Mouse (Mus musculus) kidney, embryonic 14.5 days (tissue): ENCODE data around the gene Lnx1. TPM values are rescaled to one million over a fixed set of nuclear protein-coding genes. Genes with fewer than 3 reads are reported as not detected.

ENCODE experiments used
- ATAC-seq: fragments of 200-750 bp; cut with Nextera tagmentation; 2 replicates; pipeline ENCODE4 v1.8.0; 2017; ENCODE audit warnings: moderate number of reproducible peaks, mild to moderate bottlenecking, moderate TSS enrichment, moderate library complexity; ENCODE audit not compliant: low FRiP score, low TSS enrichment
- H3K27ac ChIP-seq: fragments of 300-500 bp; sonication (generic); 2 replicates; pipeline ENCODE4 v1.5.1; 2014; ENCODE audit warnings: low read depth, mild to moderate bottlenecking, low read length, moderate library complexity, mixed read lengths
- H3K27me3 ChIP-seq: fragments of 300-500 bp; sonication (generic); 2 replicates; pipeline ENCODE4 v1.6.1; 2014; ENCODE audit warnings: mild to moderate bottlenecking, low read length; ENCODE audit not compliant: control insufficient read depth, insufficient read depth
- H3K36me3 ChIP-seq: fragments of 300-500 bp; sonication (generic); 2 replicates; pipeline ENCODE4 v1.6.1; 2014; ENCODE audit warnings: low read length, mixed read lengths; ENCODE audit not compliant: control insufficient read depth, insufficient read depth
- H3K4me1 ChIP-seq: fragments of 300-500 bp; sonication (generic); 2 replicates; pipeline ENCODE4 v1.6.1; 2014; ENCODE audit warnings: low read length, mixed read lengths; ENCODE audit not compliant: control insufficient read depth, insufficient read depth
- H3K4me2 ChIP-seq: fragments of 300-500 bp; sonication (generic); replicated peaks from 2 replicates; pipeline ENCODE4 v1.6.1; 2014; ENCODE audit warnings: low read depth, mild to moderate bottlenecking, low read length
- H3K4me3 ChIP-seq: fragments of 300-500 bp; sonication (generic); 2 replicates; pipeline ENCODE4 v1.5.1; 2014; ENCODE audit warnings: mild to moderate bottlenecking, low read length
- H3K9ac ChIP-seq: fragments of 300-500 bp; sonication (generic); 2 replicates; pipeline ENCODE4 v1.6.1; 2014; ENCODE audit warnings: low read depth, mild to moderate bottlenecking, low read length, moderate library complexity
- H3K9me3 ChIP-seq: fragments of 300-500 bp; sonication (generic); 2 replicates; pipeline ENCODE4 v1.6.1; 2016; ENCODE audit warnings: low read length; ENCODE audit not compliant: control insufficient read depth
- WGBS: fragments of 180-500 bp; shearing (Covaris S2); extraction: QIAGEN DNeasy Blood & Tissue Kit; methylation state at CpG from one replicate; pipeline ENCODE4 v1.1.7; 2014; 5-methylcytosine and 5-hydroxymethylcytosine counted together
- polyA plus RNA-seq: library from polyadenylated mRNA; unstranded; fragments of >200 nt; fragmentation: Nextera tagmentation; extraction: Ambion mirVana; gene quantifications from 2 replicates; pipeline ENCODE4 v1.2.1, GENCODE M21; 2014

The Lnx1 gene
- polyA plus RNA-seq, 1 experiment from 2014 or later: 2.3 TPM

- H3K27ac ChIP-seq: no peak overlapping the region
- WGBS: 87% methylated on average over 6 of the region's 6 CpGs
- no peaks in the 10 kb centered on the region for H3K27me3 ChIP-seq
- H3K4me3 ChIP-seq: no peak overlapping the region
- no peak overlapping the region for H3K9ac ChIP-seq
- no peak for ATAC-seq
- H3K4me2 ChIP-seq: no peak overlapping the region
- no peaks in the 10 kb centered on the region for H3K36me3 ChIP-seq
- H3K9me3 ChIP-seq: no peaks in the 10 kb centered on the region
- H3K4me1 ChIP-seq: no peaks in the 10 kb centered on the region
Measured at GRCm38 (mm10) chr5:74654527-74654926, 48.2 kb downstream of the Lnx1 start.

DNA sequence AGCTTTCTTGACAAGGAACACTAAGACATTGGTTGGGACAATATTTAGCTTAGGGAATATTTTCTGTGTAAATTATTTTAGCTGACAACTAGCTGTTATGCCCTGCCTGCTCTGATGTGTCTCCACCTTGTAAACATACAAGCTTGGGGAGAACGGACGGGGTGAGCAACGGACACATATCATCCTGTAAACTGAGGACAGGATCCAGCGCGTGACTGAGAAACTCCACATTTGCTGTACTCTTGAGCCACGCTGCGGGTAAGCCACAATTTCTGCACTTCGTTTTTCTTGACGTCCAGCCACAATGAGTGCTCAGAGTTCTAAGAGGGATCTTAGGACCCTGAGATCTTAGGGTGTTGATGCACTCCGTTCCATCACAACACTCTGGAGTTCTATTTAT lies 48.9 kb downstream of the Lnx1 start:
- no peak overlapping the region for H3K4me2 ChIP-seq
- no peaks in the 10 kb centered on the region for H3K36me3 ChIP-seq
- 82% methylated on average over 10 of the region's 10 CpGs for WGBS
- H3K9ac ChIP-seq: no peak overlapping the region
- H3K9me3 ChIP-seq: no peaks in the 10 kb centered on the region
- H3K27me3 ChIP-seq: no peaks in the 10 kb centered on the region
- no peak overlapping the region for H3K4me3 ChIP-seq
- H3K27ac ChIP-seq: no peak overlapping the region
- H3K4me1 ChIP-seq: no peaks in the 10 kb centered on the region
- ATAC-seq: no peak

DNA sequence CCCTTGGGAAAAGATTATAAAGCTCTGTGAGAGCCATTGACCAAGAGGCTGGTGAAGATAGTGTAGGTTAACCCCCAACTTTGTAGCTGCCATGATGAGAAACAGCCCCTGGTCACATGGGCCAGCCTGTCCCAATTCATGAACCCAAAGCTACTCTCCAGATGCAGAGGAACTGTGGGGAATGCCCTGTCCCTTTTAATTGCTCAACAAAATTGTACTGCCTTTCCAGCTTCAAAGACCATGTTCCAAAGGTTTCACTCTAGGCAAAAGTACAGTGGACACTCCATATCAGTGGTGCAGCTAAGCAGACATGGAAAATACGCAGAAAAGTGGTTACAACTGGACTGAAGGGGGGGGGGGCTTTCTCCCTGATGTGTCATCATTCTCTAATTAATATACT lies 53.6 kb downstream of the Lnx1 start:
- no peaks in the 10 kb centered on the region for H3K4me1 ChIP-seq
- no peak overlapping the region for H3K4me2 ChIP-seq
- H3K27me3 ChIP-seq: no peaks in the 10 kb centered on the region
- H3K9ac ChIP-seq: no peak overlapping the region
- WGBS: 100% methylated on average over 1 of the region's 1 CpGs
- no peak overlapping the region for H3K4me3 ChIP-seq
- no peaks in the 10 kb centered on the region for H3K9me3 ChIP-seq
- H3K36me3 ChIP-seq: no peaks in the 10 kb centered on the region
- ATAC-seq: no peak
- no peak overlapping the region for H3K27ac ChIP-seq

GRCm38 (mm10) chr5:74648216-74648615 lies 54.5 kb downstream of the Lnx1 start:
- no peak overlapping the region for H3K9ac ChIP-seq
- H3K36me3 ChIP-seq: no peaks in the 10 kb centered on the region
- no peak for ATAC-seq
- 90% methylated on average over 9 of the region's 9 CpGs for WGBS
- no peak overlapping the region for H3K4me2 ChIP-seq
- no peak overlapping the region for H3K27ac ChIP-seq
- no peak overlapping the region for H3K4me3 ChIP-seq
- H3K9me3 ChIP-seq: no peaks in the 10 kb centered on the region
- H3K27me3 ChIP-seq: no peaks in the 10 kb centered on the region
- no peaks in the 10 kb centered on the region for H3K4me1 ChIP-seq

- no peaks in the 10 kb centered on the region for H3K9me3 ChIP-seq
- H3K27ac ChIP-seq: no peak overlapping the region
- no peaks in the 10 kb centered on the region for H3K36me3 ChIP-seq
- no peak overlapping the region for H3K4me3 ChIP-seq
- H3K27me3 ChIP-seq: no peaks in the 10 kb centered on the region
- no peak for ATAC-seq
- no peak overlapping the region for H3K9ac ChIP-seq
- 51% methylated on average over 5 of the region's 6 CpGs for WGBS
- no peak overlapping the region for H3K4me2 ChIP-seq
- no peaks in the 10 kb centered on the region for H3K4me1 ChIP-seq
Measured at GRCm38 (mm10) chr5:74647584-74647984, 55.1 kb downstream of the Lnx1 start.

DNA sequence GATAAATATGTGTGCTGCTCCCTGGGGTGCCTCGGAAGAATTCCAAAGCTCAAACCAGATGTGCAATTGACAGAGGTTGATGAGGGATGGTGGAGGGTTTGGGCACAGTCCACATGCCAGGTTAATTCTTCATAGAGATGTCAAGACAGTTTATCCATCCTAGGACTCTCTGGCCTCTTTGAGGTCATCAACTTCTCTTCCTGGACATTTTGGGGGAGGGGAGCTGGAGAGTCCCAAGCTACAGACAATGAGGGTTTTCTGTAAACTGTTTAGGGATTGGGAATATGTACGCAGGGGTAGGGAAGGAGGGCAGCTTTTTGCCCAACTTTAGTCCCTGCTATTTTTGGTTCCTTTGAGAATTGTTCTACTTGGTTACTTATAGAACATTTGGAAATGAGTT lies 60.4 kb downstream of the Lnx1 start:
- Histone ChIP-seq H3K4me3 (no peak overlapping the region), H3K4me1 (no peaks in the 10 kb centered on the region), H3K36me3 (no peaks in the 10 kb centered on the region), H3K27me3 (no peaks in the 10 kb centered on the region), H3K9ac (no peak overlapping the region), H3K4me2 (no peak overlapping the region), H3K9me3 (no peaks in the 10 kb centered on the region), H3K27ac (no peak overlapping the region)
- WGBS: 88% methylated on average over 2 of the region's 2 CpGs
- ATAC-seq: no peak

DNA sequence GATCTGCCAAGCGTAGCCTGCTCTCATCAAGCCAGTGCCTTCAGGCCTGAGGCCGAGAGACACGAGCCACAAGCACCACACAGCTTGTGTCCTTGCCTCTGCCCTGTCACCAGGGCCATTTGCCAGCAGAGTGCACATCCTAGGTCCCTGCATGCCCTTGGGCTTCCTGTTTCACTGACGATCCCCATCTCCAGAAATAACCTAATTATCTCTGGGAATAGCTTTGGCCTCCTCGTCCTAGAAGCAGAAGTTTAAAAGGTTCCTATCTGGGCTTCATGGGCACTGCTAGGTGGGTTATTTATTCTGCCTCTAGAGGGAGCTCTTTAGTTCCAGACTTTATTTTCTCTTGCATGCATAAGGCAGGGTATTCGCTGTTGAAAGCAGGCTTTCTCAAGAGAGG lies 61.7 kb downstream of the Lnx1 start:
- Histone ChIP-seq H3K9me3 (no peaks in the 10 kb centered on the region), H3K27ac (no peak overlapping the region), H3K4me3 (no peak overlapping the region), H3K36me3 (no peaks in the 10 kb centered on the region), H3K4me2 (no peak overlapping the region), H3K27me3 (no peaks in the 10 kb centered on the region), H3K4me1 (no peaks in the 10 kb centered on the region), H3K9ac (no peak overlapping the region)
- no peak for ATAC-seq
- WGBS: 38% methylated on average over 6 of the region's 6 CpGs

GRCm38 (mm10) chr5:74640504-74640903 lies 62.2 kb downstream of the Lnx1 start:
- WGBS: 80% methylated on average over 4 of the region's 4 CpGs
- no peaks in the 10 kb centered on the region for H3K4me1 ChIP-seq

GRCm38 (mm10) chr5:74639516-74639915 lies 63.2 kb downstream of the Lnx1 start:
- Histone ChIP-seq H3K27ac (no peak overlapping the region), H3K36me3 (no peaks in the 10 kb centered on the region), H3K4me3 (no peak overlapping the region), H3K4me2 (no peak overlapping the region), H3K9me3 (no peaks in the 10 kb centered on the region), H3K27me3 (no peaks in the 10 kb centered on the region), H3K4me1 (no peaks in the 10 kb centered on the region), H3K9ac (no peak overlapping the region)
- no peak for ATAC-seq
- WGBS: 71% methylated on average over 6 of the region's 6 CpGs

More at GRCm38 (mm10) chr5:74640504-74640903, 62.2 kb downstream of the Lnx1 start:
- Histone ChIP-seq H3K27me3 (no peaks in the 10 kb centered on the region), H3K9me3 (no peaks in the 10 kb centered on the region), H3K27ac (no peak overlapping the region), H3K9ac (no peak overlapping the region), H3K4me3 (no peak overlapping the region), H3K36me3 (no peaks in the 10 kb centered on the region), H3K4me2 (no peak overlapping the region)
- no peak for ATAC-seq

DNA sequence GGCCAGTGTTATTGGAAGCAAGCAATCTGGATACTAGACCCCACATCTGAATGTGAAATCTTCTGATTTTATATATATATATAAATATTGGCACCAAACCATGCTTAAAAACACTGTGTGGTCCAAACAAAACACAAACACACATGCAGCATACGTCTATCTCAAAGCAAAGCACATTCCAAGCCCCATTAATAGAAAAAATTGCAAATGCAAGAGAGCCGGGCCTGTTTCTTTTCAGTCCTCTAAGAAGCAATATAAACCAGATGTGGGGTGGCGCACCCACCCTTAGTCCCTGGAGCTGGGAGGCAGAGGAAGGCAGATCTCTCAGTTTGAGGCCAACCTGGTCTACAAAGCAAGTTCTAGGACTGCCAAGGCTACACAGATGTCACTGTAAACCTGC lies 68.3 kb downstream of the Lnx1 start:
- Histone ChIP-seq H3K27ac (no peak overlapping the region), H3K27me3 (no peaks in the 10 kb centered on the region), H3K4me1 (peaks cover 6% of the 10 kb centered on the region; the same call in 1 of the 2 replicates), H3K9me3 (no peaks in the 10 kb centered on the region), H3K9ac (no peak overlapping the region), H3K4me2 (no peak overlapping the region), H3K36me3 (no peaks in the 10 kb centered on the region), H3K4me3 (no peak overlapping the region)
- no peak for ATAC-seq
- 74% methylated on average over 3 of the region's 3 CpGs for WGBS
